Mouse (Mus musculus): ENCODE results near the gene Apol9a.

The Apol9a gene

DNA sequence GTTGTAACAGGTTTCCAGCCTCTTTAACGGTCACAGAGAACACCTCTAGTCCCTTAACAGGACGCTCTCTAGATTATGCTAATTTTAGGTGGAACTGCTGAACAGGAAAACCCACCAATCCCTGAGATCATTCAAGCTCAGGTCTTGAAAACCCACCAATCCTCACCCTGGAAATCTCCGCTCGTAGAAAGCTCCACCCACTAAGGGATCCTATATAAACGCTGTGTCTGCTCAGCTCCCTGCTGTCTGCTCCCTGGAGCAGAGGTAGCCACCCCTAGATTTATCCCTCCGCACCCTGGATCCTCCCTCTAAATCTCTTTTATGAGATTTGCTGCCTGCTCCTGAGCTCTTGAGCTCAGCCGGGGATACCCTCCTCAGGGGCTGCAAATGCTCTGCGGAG, 40.3 kb downstream of the Apol9a start:
- DNase-seq: no peak

- no peak for DNase-seq
These were observed 41.0 kb downstream of the Apol9a start for GRCm38 (mm10) chr15:77369981-77370380.

DNA sequence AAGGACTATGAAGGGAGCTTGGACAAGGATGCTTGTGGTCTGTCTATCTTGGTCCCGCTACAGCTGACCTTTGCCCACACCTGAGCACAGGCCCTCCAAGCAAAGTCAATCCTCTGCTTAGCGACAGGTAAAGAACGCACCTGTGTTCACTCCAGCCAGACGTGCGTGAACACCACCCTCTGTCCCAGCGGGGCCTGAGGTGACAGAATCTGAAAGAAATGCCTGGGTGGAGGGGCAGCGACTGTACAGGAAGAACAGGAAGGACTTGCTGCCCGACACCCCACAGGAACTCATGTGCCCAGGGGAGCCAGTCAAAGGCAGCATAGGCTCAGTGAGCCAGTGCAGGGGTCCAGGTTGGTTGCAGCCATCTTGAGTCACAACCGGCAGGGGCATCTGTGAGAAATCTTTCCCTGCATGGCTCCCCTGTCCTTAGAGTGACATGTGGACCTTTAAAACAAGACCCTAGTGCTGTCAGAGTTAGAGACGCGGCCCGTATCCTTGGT, 42.1 kb downstream of the Apol9a start:
- no peak for DNase-seq

DNA sequence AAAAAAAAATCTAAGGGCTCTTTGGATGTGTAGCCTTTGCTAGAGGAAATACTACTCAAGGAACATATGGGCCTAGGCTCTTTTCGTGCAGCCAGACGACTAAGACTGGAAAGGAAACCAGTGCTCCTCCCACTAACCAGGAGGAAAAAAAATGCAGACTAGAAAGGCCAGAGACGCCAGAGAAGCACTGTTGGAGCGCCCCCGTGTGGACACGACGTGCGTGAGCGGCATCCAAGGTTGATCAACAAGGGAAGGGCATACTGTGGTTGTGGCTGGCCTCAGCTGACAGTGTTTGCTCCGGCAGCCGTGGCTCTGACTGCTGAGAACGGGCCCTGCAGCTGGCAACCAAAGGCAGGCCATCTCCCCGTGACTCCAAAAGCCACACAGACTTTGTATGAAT, 42.8 kb downstream of the Apol9a start:
- peak; percentile 93 for DNase-seq

- no peak for DNase-seq
These were observed 43.4 kb downstream of the Apol9a start for GRCm38 (mm10) chr15:77367504-77367903.

GRCm38 (mm10) chr15:77366706-77367484, 44.0 kb downstream of the Apol9a start:
- peak; percentile 79 for DNase-seq

- DNase-seq: no peak
These were observed 45.0 kb downstream of the Apol9a start for GRCm38 (mm10) chr15:77365700-77366570.

GRCm38 (mm10) chr15:77364026-77364425, 46.9 kb downstream of the Apol9a start:
- DNase-seq: peak; percentile 69

GRCm38 (mm10) chr15:77363578-77363977, 47.4 kb downstream of the Apol9a start:
- no peak for DNase-seq

DNA sequence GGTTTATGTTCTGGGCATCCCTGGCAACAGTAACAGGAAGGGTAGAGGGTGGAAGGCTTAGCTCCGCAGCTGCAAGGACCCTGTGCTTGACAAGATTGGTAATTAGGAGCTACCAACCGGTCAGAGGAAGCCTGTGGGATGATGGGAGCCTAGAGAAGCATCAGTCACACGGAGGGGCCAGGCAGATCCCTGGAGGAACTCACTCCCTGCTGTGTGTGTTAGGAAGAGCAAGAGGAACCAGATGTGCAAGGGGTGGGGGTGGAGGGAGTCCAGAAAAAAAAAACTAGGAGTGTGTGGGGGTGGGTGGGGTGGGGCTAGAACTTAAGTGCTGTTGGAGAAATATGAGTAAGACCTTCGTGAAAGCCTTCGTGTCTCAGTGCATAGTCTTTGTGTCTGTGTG, 48.0 kb downstream of the Apol9a start:
- DNase-seq: no peak

- no peak for DNase-seq
These were observed 51.0 kb downstream of the Apol9a start for GRCm38 (mm10) chr15:77359905-77360304.

- DNase-seq: no peak
These were observed 51.4 kb downstream of the Apol9a start for GRCm38 (mm10) chr15:77359486-77359885.

- no peak for DNase-seq
These were observed 51.9 kb downstream of the Apol9a start for GRCm38 (mm10) chr15:77359084-77359483.

DNA sequence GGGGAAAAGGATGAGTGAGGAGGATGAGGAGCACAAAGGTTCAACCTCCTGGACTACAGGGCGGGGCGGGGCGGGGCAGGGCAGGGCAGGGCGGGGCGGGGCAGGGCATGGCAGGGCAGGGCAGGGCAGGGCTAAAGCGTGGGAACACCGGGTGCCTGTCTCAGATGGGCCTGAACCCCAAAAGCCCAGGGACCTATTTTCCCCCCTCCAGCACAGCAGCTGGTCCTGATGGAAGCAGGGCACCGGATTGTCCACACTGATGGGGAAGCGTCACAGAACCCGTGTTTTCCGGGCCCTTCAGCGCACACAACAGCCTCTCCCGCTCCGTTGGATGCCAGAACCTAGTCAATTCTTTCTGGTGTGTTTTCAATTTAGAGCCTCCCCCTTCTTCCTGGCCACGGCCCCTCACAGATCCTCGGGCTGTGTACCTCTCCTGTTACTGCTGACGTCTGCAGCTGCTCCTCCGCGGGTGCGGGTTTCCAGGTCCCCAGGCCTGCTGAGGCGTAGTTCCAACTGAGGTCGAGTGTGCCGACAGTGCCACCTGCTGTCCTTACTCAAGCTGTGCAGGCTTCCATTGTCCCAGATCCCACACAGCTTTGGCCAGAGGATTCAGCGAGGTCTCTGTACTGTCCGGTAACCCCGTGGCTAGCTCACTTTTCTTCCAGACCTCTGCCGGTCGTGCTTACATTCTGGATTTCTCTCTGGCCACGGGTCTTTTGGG, 52.5 kb downstream of the Apol9a start:
- DNase-seq: peak; percentile 83

GRCm38 (mm10) chr15:77356248-77356810, 54.6 kb downstream of the Apol9a start:
- peak; percentile 43 for DNase-seq

GRCm38 (mm10) chr15:77354848-77355551, 55.9 kb downstream of the Apol9a start:
- DNase-seq: no peak

GRCm38 (mm10) chr15:77354496-77354847, 56.5 kb downstream of the Apol9a start:
- no peak for DNase-seq

Measured in layer of hippocampus, adult 9-11 months (tissue).